Mouse (Mus musculus): ENCODE data around the gene Usf2.
"Not testable (repeated sequence)": the region's sequence is repeated elsewhere in the genome, so short reads cannot be mapped to it uniquely, and the experiment has no call there.

- TF ChIP-seq CTCF, EP300 (IDR thresholded peaks at IDR 0.05): not testable (repeated sequence)
These were observed 34.1 kb downstream of the Usf2 start for GRCm38 (mm10) chr7:30922490-30922889.

Data from lung, postnatal 0 days (tissue).